In the genomic region with DNA sequence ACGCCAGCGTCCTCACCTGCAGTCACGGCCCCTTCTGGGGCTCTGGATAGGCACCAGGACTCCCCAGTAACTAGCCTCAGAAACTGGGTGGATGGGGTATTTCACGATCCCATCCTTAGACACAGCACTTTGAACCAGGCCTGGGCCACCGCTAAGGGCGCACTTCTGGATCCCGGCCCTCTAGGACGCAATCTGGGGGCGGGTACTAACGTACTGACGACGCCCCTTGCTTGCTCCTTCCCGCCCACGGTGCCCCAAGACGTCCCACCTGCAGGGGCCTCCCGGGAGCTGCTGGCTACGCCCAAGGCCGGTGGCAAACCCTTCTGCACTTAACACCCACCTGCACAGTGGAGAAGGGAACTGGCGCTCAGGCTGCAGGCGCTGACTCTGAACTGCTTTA, we compare ENCODE assay signal across 11 mouse cellular contexts. TPM values are rescaled to one million over a fixed set of nuclear protein-coding genes. Genes with fewer than 3 reads are reported as not detected.
DNase-seq lines count a peak whose midpoint lies in the region; ATAC-seq and TF ChIP-seq lines count a peak whose summit lies in the region.
"Had no signal": no experiment of that assay in that cellular context is flagged by ENCODE, and none has a peak within 500 bp of the region (broad histone marks: within the 10 kb centered on the region; RNA-seq: fewer than 3 reads in every experiment).

No protein-coding gene starts in this region.

- no peaks in the 10 kb centered on the region for H3K36me3 ChIP-seq in kidney, embryonic 15.5 days
- H3K36me3 ChIP-seq in kidney, adult 2 months (ENCODE audit: control insufficient read depth, insufficient read depth, low read length): no peaks in the 10 kb centered on the region
- H3K36me3 ChIP-seq in ES-E14 (ENCODE audit: control insufficient read depth, insufficient read depth, low read length, poor library complexity, severe bottlenecking): no peaks in the 10 kb centered on the region
- no peaks in the 10 kb centered on the region for H3K36me3 ChIP-seq in embryonic facial prominence, embryonic 13.5 days
- H3K36me3 ChIP-seq in limb, embryonic 15.5 days: no peaks in the 10 kb centered on the region

- WGBS in kidney, embryonic 15.5 days: 1% methylated on average over 20 of the region's 20 CpGs
- WGBS in kidney, adult 2 months: 3% methylated on average over 20 of the region's 20 CpGs
- WGBS in embryonic facial prominence, embryonic 13.5 days: 3% methylated on average over 20 of the region's 20 CpGs
- under 1% methylated on average over 20 of the region's 20 CpGs for WGBS in limb, embryonic 15.5 days

- no peak for TF ChIP-seq POLR2A in kidney, adult 2 months (IDR thresholded peaks at IDR 0.05; ENCODE audit: low read depth, low read length)

- H3K27me3 ChIP-seq in kidney, embryonic 15.5 days: peaks cover 99% of the 10 kb centered on the region
- H3K27me3 ChIP-seq in kidney, adult 2 months (replicated peaks; ENCODE audit: control insufficient read depth, insufficient read depth, low read length): peaks cover 5% of the 10 kb centered on the region
- H3K27me3 ChIP-seq in embryonic facial prominence, embryonic 13.5 days: peaks cover 100% of the 10 kb centered on the region
- peaks cover 99% of the 10 kb centered on the region for H3K27me3 ChIP-seq in limb, embryonic 15.5 days

- no peak for DNase-seq in kidney, adult 2 months
- DNase-seq in ES-E14 (ENCODE audit: low read depth, low spot score): peak; percentile 72
- DNase-seq in left cerebral cortex, adult 9 months (ENCODE audit: low spot score in 2 of 2): no peak
- DNase-seq in cerebellum, adult 18-20 months: no peak
- no peak for DNase-seq in layer of hippocampus, adult 8-10 months (ENCODE audit: low spot score in 2 of 2)

- H3K4me2 ChIP-seq in kidney, embryonic 15.5 days: peak overlapping the region; percentile 32; the same call in 1 of the 2 replicates
- peak overlapping the region; percentile 30; the same call in 1 of the 2 replicates for H3K4me2 ChIP-seq in embryonic facial prominence, embryonic 13.5 days
- H3K4me2 ChIP-seq in limb, embryonic 15.5 days: peak overlapping the region; percentile 6; the same call in 1 of the 2 replicates

- no peaks in the 10 kb centered on the region for H3K9me3 ChIP-seq in kidney, embryonic 15.5 days (replicated peaks)
- no peaks in the 10 kb centered on the region for H3K9me3 ChIP-seq in ES-E14 (ENCODE audit: control insufficient read depth, insufficient read depth, low read depth, low read length)
- H3K9me3 ChIP-seq in embryonic facial prominence, embryonic 13.5 days: no peaks in the 10 kb centered on the region
- no peaks in the 10 kb centered on the region for H3K9me3 ChIP-seq in limb, embryonic 15.5 days

- TF ChIP-seq CTCF in kidney, adult 2 months (conservative IDR thresholded peaks at IDR 0.05; ENCODE audit: insufficient read depth, insufficient read length, low read depth, low read length): no peak

- H3K27ac ChIP-seq in kidney, embryonic 15.5 days: no peak overlapping the region
- H3K27ac ChIP-seq in kidney, adult 2 months (ENCODE audit: insufficient read depth, low read depth, low read length): no peak overlapping the region
- H3K27ac ChIP-seq in ES-E14 (ENCODE audit: insufficient read depth, low read depth, low read length, poor library complexity, severe bottlenecking): no peak overlapping the region
- H3K27ac ChIP-seq in embryonic facial prominence, embryonic 13.5 days: no peak overlapping the region
- no peak overlapping the region for H3K27ac ChIP-seq in limb, embryonic 15.5 days

- no peak overlapping the region for H3K9ac ChIP-seq in kidney, embryonic 15.5 days
- no peak overlapping the region for H3K9ac ChIP-seq in ES-E14 (ENCODE audit: insufficient read depth, low read depth, low read length, poor library complexity, severe bottlenecking)
- peak overlapping the region; percentile 21; the same call in 1 of the 2 replicates for H3K9ac ChIP-seq in embryonic facial prominence, embryonic 13.5 days
- H3K9ac ChIP-seq in limb, embryonic 15.5 days: no peak overlapping the region

- H3K4me1 ChIP-seq in kidney, embryonic 15.5 days: peaks cover 44% of the 10 kb centered on the region
- no peaks in the 10 kb centered on the region for H3K4me1 ChIP-seq in kidney, adult 2 months (ENCODE audit: control insufficient read depth, insufficient read depth, low read length)
- H3K4me1 ChIP-seq in ES-E14 (ENCODE audit: control insufficient read depth in 2 of 2, insufficient read depth in 2 of 2, low read length in 2 of 2, poor library complexity in 1 of 2): peaks cover 2 to 6% of the 10 kb centered on the region in 2 experiments; a peak in 2 of 4 replicates
- H3K4me1 ChIP-seq in embryonic facial prominence, embryonic 13.5 days: peaks cover 32% of the 10 kb centered on the region
- H3K4me1 ChIP-seq in limb, embryonic 15.5 days: peaks cover 44% of the 10 kb centered on the region

- ATAC-seq in kidney, embryonic 15.5 days (replicated peaks; ENCODE audit: low FRiP score): no peak
- no peak for ATAC-seq in embryonic facial prominence, embryonic 13.5 days (ENCODE audit: insufficient number of reproducible peaks, insufficient read depth, low FRiP score, low TSS enrichment, low read depth)
- no peak for ATAC-seq in limb, embryonic 15.5 days (ENCODE audit: insufficient number of reproducible peaks, low FRiP score, low TSS enrichment, low read depth)
- ATAC-seq: Patski had no signal

- H3K4me3 ChIP-seq in kidney, embryonic 15.5 days (replicated peaks): peak overlapping the region; percentile 10; the same call in 1 of the 2 replicates
- H3K4me3 ChIP-seq in kidney, adult 2 months (ENCODE audit: insufficient read depth, low read depth, low read length): no peak overlapping the region
- H3K4me3 ChIP-seq in ES-E14 (ENCODE audit: insufficient read depth in 1 of 2, low read depth in 1 of 2, low read length in 2 of 2, poor library complexity in 1 of 2, severe bottlenecking in 1 of 2): peak overlapping the region; percentile 29 to 44; a peak in 3 of 4 replicates
- H3K4me3 ChIP-seq in embryonic facial prominence, embryonic 13.5 days: 0 out of 2 replicates have a peak overlapping the region, but pooled peaks have one; percentile 7
- peak overlapping the region; percentile 3; the same call in 1 of the 2 replicates for H3K4me3 ChIP-seq in limb, embryonic 15.5 days
- H3K4me3 ChIP-seq: myocyte had no signal

- in situ Hi-C loops in ES-E14 (cut with MboI; ENCODE audit: low sequenced_read_pairs in 2 of 2, unreplicated experiment in 2 of 2): loop anchor here (10.0 to 25.0 kb wide), 2 partner anchors 1304 to 1306 kb away; a partner anchor contains a TSS

TF ChIP-seq in ES-E14, 5 proteins besides CTCF, POLR2A, EP300 and RAD21:
- TF ChIP-seq MAFK (IDR thresholded peaks at IDR 0.05; ENCODE audit: insufficient read depth, low read depth, low read length): no peak

RNA-seq across cellular contexts. Expression of a gene that starts 8.4 kb away (rescaled TPM):
- polyA plus RNA-seq in kidney, embryonic 15.5 days (2015; fragmentation: Nextera tagmentation; extraction: Ambion mirVana): 0.45 and 0.55 TPM in 2 replicates
- 0.16 and 0.26 TPM in 2 replicates for polyA plus RNA-seq in kidney, adult 2 months (2012; rRNA removed)
- total RNA-seq in ES-E14 (2012; rRNA removed): 0.48 and 0.58 TPM in 2 replicates
- 11.6 and 13.3 TPM in 2 replicates for polyA plus RNA-seq in embryonic facial prominence, embryonic 13.5 days (2015; fragmentation: Nextera tagmentation; extraction: Ambion mirVana)
- 8.7 and 9.5 TPM in 2 replicates for polyA plus RNA-seq in limb, embryonic 15.5 days (2015; fragmentation: Nextera tagmentation; extraction: Ambion mirVana)
- not detected for total RNA-seq in layer of hippocampus, adult 8-10 months (2022)
- total RNA-seq: layer of hippocampus, postnatal 10 days had no signal
- polyA plus RNA-seq: myocyte, Patski had no signal

RNA-seq across cellular contexts. Expression of a gene that starts 59.6 kb away (rescaled TPM):
- 110 and 117 TPM in 2 replicates for polyA plus RNA-seq in kidney, embryonic 15.5 days (2015; fragmentation: Nextera tagmentation; extraction: Ambion mirVana)
- polyA plus RNA-seq in kidney, adult 2 months (2012; rRNA removed): 95.0 and 108 TPM in 2 replicates
- total RNA-seq in ES-E14 (2012; rRNA removed): 95.7 and 96.1 TPM in 2 replicates
- polyA plus RNA-seq in embryonic facial prominence, embryonic 13.5 days (2015; fragmentation: Nextera tagmentation; extraction: Ambion mirVana): 134 and 136 TPM in 2 replicates
- polyA plus RNA-seq in limb, embryonic 15.5 days (2015; fragmentation: Nextera tagmentation; extraction: Ambion mirVana): 108 and 114 TPM in 2 replicates
- 10 to 100 TPM; 30.2 to 34.6 (median 34.2) TPM for total RNA-seq in layer of hippocampus, adult 8-10 months (2022)

RNA-seq across cellular contexts. Expression of a gene that starts 59.6 kb away (rescaled TPM):
- 382 and 385 TPM in 2 replicates for polyA plus RNA-seq in kidney, embryonic 15.5 days (2015; fragmentation: Nextera tagmentation; extraction: Ambion mirVana)
- polyA plus RNA-seq in kidney, adult 2 months (2012; rRNA removed): 191 and 319 TPM in 2 replicates
- 203 and 214 TPM in 2 replicates for total RNA-seq in ES-E14 (2012; rRNA removed)
- 389 and 415 TPM in 2 replicates for polyA plus RNA-seq in embryonic facial prominence, embryonic 13.5 days (2015; fragmentation: Nextera tagmentation; extraction: Ambion mirVana)
- 333 and 358 TPM in 2 replicates for polyA plus RNA-seq in limb, embryonic 15.5 days (2015; fragmentation: Nextera tagmentation; extraction: Ambion mirVana)
- total RNA-seq in layer of hippocampus, adult 8-10 months (2022): 100 to 1,000 TPM; 155 to 181 (median 165) TPM
